Mouse (Mus musculus) induced T-regulatory cell, adult 2 months (primary cell): ENCODE measurements around the gene Lct.
"Not testable (repeated sequence)": the region's sequence is repeated elsewhere in the genome, so short reads cannot be mapped to it uniquely, and the experiment has no call there.

Experiments used
- DNase-seq: peaks from one replicate; pipeline ENCODE4 v3.0.0-alpha.2; 2012; ENCODE audit warnings: low read depth

Gene Lct

GRCm38 (mm10) chr1:128328218-128328617 lies at the start of gene Lct:
TSS of gene Lct (minus strand) at chr1:128328318.
- no peak for DNase-seq

DNA sequence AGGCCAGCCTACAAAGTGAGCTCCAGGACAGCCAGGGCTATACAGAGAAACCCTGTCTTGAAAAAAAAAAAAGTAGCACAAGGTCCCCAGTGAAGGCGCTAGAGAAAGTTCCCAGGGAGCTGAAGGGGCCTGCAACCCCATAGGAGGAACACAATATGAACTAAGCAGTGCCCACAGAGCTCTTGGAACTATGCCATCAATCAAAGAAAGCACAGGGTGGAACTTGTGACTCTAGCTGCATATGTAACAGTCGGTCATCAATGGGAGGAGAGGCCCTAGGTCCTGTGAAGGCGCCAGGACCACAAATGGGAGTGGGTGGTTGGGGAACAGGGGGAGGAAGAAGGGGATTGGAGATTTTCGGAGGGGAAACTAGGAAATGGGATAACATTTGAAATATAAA lies 48.7 kb upstream of the Lct start:
- DNase-seq, result no peak

- DNase-seq, result peak; percentile 69
Measured at GRCm38 (mm10) chr1:128372143-128372860, 44.2 kb upstream of the Lct start.

DNA sequence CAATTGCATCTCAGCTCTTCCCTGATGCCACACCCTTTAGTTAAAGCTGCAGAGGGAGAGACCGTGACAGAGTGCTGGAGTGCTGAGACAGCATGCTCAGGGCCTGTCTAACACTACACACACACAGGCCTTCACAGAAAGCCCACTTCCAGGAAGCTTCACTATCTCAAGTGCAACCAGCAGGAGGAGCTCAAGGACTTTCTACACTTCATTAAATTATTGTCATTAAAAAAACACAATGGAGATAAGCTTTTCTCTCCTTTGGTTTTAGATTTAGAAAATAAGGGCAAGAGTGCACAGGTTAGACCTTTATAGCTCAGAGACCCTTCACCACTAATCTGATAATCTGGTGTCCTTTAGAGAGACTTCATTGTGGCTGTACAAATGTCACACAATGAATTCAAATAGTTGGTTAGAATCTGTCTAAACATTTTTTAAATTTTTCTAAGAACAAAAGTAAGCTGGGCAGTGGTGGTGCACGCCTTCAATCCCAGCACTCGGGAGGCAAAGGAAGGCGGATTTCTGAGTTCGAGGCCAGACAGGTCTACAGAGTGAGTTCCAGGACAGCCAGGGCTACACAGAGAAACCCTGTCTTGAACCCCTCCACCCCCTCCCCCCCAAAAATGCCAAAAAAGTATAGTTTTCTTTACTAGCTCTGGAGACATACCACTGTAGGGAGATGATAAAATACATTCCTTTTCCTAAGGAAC lies 40.8 kb upstream of the Lct start:
- peak; percentile 91 for DNase-seq

DNA sequence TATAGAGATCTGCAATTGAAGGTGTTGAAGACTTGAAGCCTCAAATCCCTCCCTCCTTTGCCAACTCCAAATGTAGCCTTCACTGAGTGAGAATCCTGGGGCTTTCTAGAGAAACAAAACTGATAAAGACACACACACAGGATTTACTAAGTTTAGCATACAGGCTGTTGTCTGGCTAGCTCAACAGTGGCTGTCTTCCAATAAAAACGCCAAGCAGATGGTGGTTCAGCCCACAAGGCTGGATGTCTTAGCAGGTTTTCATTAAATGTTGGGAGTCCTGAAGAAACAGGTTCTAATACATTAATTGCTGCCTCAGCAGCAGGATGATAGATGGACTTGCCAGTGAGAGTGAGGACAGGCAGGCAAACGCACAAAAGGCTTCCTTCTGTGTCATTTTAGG lies 32.5 kb upstream of the Lct start:
- no peak for DNase-seq

- DNase-seq, result peak; percentile 97
Measured at GRCm38 (mm10) chr1:128359554-128360376, 31.6 kb upstream of the Lct start, which contains the start of gene Mcm6. TSS of gene Mcm6 (minus strand) at chr1:128359664.

DNA sequence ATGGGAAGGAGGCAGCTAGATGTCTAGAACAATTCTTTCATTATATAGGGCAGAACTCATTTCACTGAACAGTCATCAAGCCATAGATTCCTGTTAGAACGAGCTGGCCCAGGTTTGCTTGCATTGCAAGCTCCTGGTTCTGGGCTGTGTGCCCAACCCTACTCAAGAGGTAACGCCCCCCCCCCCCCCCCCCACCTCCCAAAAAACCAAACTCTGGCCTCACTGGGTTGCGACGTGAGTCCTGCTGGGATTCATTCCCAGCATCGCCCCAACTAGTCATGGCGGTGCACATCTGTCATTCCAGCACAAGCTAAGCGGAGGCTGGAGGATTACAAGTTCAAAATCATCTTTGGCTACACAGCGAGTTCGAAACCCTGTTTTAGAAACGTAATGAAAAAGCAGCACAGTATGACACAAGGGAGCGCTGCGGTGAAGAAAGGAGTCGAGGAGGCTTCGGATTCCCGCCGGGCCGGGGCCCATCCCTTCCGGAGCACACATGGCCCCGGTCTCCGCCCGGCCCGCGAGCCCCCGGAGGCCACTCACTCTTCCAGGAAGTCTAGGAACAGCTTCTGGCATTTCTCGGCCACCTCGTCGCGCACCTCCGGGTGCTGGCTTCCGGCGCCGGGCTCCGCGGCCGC lies 30.9 kb upstream of the Lct start:
- no peak for DNase-seq

DNA sequence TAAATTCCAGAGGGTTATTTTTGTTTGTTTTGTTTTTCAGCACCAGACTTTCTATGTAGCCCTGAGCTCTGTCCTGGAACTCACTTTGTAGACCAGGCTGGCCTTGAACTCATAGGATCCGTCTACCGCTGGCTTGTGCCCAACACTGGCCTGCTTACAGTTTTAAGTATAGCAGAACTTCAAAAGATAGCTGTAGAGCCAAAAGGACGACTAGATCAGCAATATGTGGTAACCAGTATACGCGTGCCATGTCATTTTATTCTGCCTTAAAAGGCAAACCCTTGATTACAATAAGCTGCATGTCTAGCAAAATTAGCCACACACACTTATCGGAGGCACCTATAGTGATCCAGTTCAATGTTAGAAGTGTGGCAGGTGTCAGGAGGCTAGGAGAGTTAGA lies 30.2 kb upstream of the Lct start:
- peak; percentile 58 for DNase-seq

- peak; percentile 78 for DNase-seq
Measured at GRCm38 (mm10) chr1:128357452-128357851, 29.3 kb upstream of the Lct start.

DNA sequence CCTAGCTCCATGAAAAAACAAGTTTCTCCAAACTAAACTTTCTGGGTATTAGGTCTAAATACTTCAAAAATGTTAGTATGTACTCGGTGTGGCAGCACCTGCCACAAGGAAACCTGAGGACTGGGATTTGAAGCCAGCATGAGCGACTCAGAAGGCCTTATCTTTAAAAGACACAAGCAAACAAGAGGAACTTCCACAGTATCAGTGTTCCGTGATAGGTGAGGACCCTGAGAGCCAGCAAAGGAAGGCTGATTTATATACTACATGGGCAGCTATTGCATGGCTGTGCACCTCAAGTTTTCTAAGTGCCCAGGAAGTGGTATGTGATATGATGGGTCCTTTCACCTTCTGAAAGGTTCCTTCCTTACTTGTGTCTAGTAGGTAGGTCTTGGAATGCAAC lies 25.0 kb upstream of the Lct start:
- DNase-seq, result no peak

DNA sequence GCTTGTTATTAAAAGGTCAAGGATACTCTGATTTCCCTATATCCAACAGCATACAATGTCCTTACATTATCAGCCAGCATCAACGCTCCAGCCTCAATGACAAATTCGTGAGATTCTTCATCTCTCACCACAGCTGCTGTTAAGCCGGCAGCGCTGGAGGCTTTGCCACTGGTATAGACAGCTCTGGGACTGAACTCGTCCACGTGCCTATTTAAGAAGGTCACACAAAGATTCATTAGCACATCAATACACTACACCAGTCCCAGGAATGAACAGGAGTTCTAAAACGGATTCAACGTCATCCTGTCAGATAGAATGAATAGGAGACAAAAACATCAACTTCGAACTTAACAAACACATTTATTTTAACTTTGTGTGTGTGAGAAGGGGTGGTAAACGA lies 16.1 kb upstream of the Lct start:
- DNase-seq, result no peak

- no peak for DNase-seq
Measured at GRCm38 (mm10) chr1:128337708-128338320, 9.7 kb upstream of the Lct start.

GRCm38 (mm10) chr1:128330313-128330712 lies 2.2 kb upstream of the Lct start:
- DNase-seq, result no peak

GRCm38 (mm10) chr1:128327165-128327564 lies 953 bp downstream of the Lct start:
- no peak for DNase-seq

DNA sequence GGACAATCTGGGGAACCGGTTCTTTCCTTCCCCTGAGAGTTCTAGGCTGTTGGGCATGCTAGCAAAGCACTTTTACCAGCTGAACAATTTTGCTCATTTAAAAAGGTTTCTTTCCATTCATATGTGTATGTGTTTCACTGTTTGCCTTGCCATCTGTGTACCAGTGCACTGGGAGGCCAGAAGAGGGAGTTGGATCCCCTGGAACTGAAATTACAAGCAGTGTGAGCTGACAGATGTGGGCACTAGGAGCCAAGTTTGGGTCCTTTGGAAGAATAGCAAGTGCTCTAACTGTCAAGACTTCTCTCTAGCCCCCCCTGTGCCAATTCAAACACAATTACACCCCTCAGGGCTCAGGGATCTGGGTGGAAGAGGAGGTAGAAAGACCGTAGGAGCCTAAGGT lies 3.3 kb downstream of the Lct start:
- no peak for DNase-seq

- no peak for DNase-seq
Measured at GRCm38 (mm10) chr1:128323026-128323643, 5.0 kb downstream of the Lct start.

DNA sequence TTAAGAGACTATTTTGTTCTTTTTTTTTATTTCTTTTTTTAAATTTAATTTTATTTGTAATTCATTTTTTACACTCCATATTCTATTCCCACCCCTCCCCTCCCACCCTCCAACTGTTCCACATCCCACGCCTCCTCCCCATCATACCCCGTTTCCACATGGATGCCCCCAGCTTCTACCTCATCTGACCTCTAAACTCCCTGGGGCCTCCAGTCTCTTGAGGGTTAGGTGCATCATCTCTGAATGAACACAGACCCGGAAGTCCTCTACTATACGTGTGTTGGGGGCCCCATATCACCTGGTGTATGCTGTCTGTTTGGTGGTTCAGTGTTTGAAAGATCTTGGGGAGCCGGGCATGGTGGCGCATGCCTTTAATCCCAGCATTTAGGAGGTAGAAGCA lies 8.9 kb downstream of the Lct start:
- not testable (repeated sequence) for DNase-seq

DNA sequence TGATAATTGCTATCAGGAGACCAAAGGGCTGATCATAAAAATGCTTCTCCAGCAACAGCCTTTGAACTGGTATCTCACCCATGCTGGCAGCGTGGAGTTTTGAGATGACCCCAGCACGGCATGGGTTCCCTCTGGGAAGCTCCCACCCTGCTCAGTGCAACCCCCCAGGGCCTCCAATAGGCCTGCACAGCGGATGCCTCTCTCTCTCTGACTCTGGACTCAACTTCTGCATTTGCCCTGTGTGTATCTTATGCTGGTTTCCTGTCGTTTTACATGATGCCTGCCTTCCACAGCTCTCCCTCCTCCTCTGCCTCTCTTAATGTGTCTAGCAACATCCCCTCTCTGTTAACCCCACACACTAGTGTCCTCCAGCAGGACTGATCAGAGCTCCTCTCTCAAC lies 13.5 kb downstream of the Lct start:
- DNase-seq, result no peak

GRCm38 (mm10) chr1:128309043-128309442 lies 19.1 kb downstream of the Lct start:
- DNase-seq, result no peak

GRCm38 (mm10) chr1:128303900-128304299 lies 24.2 kb downstream of the Lct start:
- DNase-seq, result no peak
